In genomic region chr14:34043341-34043740, GRCm38 (mm10) we compare ENCODE assay signal across 10 mouse cellular contexts.
DNase-seq lines count a peak whose midpoint lies in the region.
"Had no signal": no experiment of that assay in that cellular context is flagged by ENCODE, and none has a peak within 500 bp of the region (broad histone marks: within the 10 kb centered on the region; RNA-seq: fewer than 3 reads in every experiment).

No protein-coding gene starts in this region.

- DNase-seq in cerebellum, postnatal 10 days: peak; percentile 45 to 54
- DNase-seq in cerebellum, adult 11 months: no peak
- peak; percentile 15 to 21 for DNase-seq in cerebellum, postnatal 25 days
- DNase-seq in cerebellum, adult 9-11 months: no peak
- DNase-seq: adrenal gland, adult 2 months; adrenal gland, postnatal 10 days; adrenal gland, postnatal 25 days; cerebellum, adult 18-20 months; cerebellum, postnatal 36 days; embryo, embryonic 11 days had no signal

Comparison
In these comparisons a context has a peak if more than half of its experiments do, and no peak if none do; other contexts are left out.
1. DNase-seq: peak in cerebellum, postnatal 10 days (2 of 2) and cerebellum, postnatal 25 days (2 of 2); none in cerebellum, adult 11 months (single experiment) and cerebellum, adult 9-11 months (single experiment).